Mouse (Mus musculus) layer of hippocampus, postnatal 36 days (tissue): ENCODE data around the gene Cldn14. TPM values are rescaled to one million over a fixed set of nuclear protein-coding genes. Genes with fewer than 3 reads are reported as not detected.
"Not testable (repeated sequence)": the region's sequence is repeated elsewhere in the genome, so short reads cannot be mapped to it uniquely, and the experiment has no call there.

Source experiments
- DNase-seq, 2 experiments: peaks; one replicate each; pipeline ENCODE4 v3.0.0; 2022
- total RNA-seq, 2 experiments: library from RNA; stranded (reverse); gene quantifications; 2 replicates each; pipeline ENCODE4 v1.2.3; 2021

The Cldn14 gene
- total RNA-seq, 2 experiments from 2014 or later = 1.5 TPM

- DNase-seq = no peak
Observed at GRCm38 (mm10) chr16:94006706-94007665, 1.7 kb downstream of the Cldn14 start.

- no peak for DNase-seq
Observed at GRCm38 (mm10) chr16:94003478-94003877, 5.2 kb downstream of the Cldn14 start.

GRCm38 (mm10) chr16:94001366-94001765, 7.3 kb downstream of the Cldn14 start:
- DNase-seq = no peak

GRCm38 (mm10) chr16:93998895-93999294, 9.7 kb downstream of the Cldn14 start:
- no peak for DNase-seq

- DNase-seq = peak; percentile 16 to 34
Observed at GRCm38 (mm10) chr16:93983576-93983975, 25.1 kb downstream of the Cldn14 start.

GRCm38 (mm10) chr16:93982341-93982740, 26.3 kb downstream of the Cldn14 start:
- no peak for DNase-seq

- no peak for DNase-seq
Observed at GRCm38 (mm10) chr16:93981190-93981841, 27.3 kb downstream of the Cldn14 start.

GRCm38 (mm10) chr16:93980338-93980737, 28.3 kb downstream of the Cldn14 start:
- not testable (repeated sequence) for DNase-seq

- no peak for DNase-seq
Observed at GRCm38 (mm10) chr16:93979316-93979715, 29.3 kb downstream of the Cldn14 start.

- DNase-seq = no peak
Observed at GRCm38 (mm10) chr16:93977587-93977986, 31.1 kb downstream of the Cldn14 start.

GRCm38 (mm10) chr16:93976907-93977306, 31.7 kb downstream of the Cldn14 start:
- DNase-seq = no peak

GRCm38 (mm10) chr16:93975430-93975829, 33.2 kb downstream of the Cldn14 start:
- no peak for DNase-seq

- DNase-seq = no peak
Observed at GRCm38 (mm10) chr16:93974278-93974677, 34.4 kb downstream of the Cldn14 start.

- no peak for DNase-seq
Observed at GRCm38 (mm10) chr16:93973554-93973953, 35.1 kb downstream of the Cldn14 start.

GRCm38 (mm10) chr16:93973123-93973522, 35.5 kb downstream of the Cldn14 start:
- no peak for DNase-seq

GRCm38 (mm10) chr16:93971046-93971445, 37.6 kb downstream of the Cldn14 start:
- no peak for DNase-seq

GRCm38 (mm10) chr16:93967893-93968292, 40.7 kb downstream of the Cldn14 start:
- DNase-seq = no peak

GRCm38 (mm10) chr16:93962283-93962682, 46.4 kb downstream of the Cldn14 start:
- no peak for DNase-seq

- DNase-seq = no peak
Observed at GRCm38 (mm10) chr16:93961099-93961646, 47.5 kb downstream of the Cldn14 start.

- no peak for DNase-seq
Observed at GRCm38 (mm10) chr16:93960495-93960894, 48.1 kb downstream of the Cldn14 start.

- DNase-seq = no peak
Observed at GRCm38 (mm10) chr16:93957402-93957801, 51.2 kb downstream of the Cldn14 start.

GRCm38 (mm10) chr16:93956986-93957385, 51.7 kb downstream of the Cldn14 start:
- DNase-seq = no peak

- no peak for DNase-seq
Observed at GRCm38 (mm10) chr16:93947396-93947795, 61.2 kb downstream of the Cldn14 start.
